Mouse (Mus musculus) midbrain, postnatal 0 days (tissue): ENCODE measurements around the gene Gadd45g. TPM values are rescaled to one million over a fixed set of nuclear protein-coding genes. Genes with fewer than 3 reads are reported as not detected.

ENCODE experiments used
- ATAC-seq: fragments of 200-750 bp; cut with Nextera tagmentation; 2 replicates; pipeline ENCODE4 v1.8.0; 2017; ENCODE audit warnings: moderate number of reproducible peaks, mild to moderate bottlenecking, moderate TSS enrichment, moderate library complexity; ENCODE audit not compliant: low FRiP score
- DNase-seq: peaks from one replicate; pipeline ENCODE4 v3.0.0-alpha.2; 2015; ENCODE audit warnings: low spot score
- H3K27ac ChIP-seq: fragments of 300-500 bp; sonication (generic); 2 replicates; pipeline ENCODE4 v1.5.1; 2014; ENCODE audit warnings: low read depth, mild to moderate bottlenecking, low read length, mixed read lengths
- H3K27me3 ChIP-seq: fragments of 300-500 bp; sonication (generic); 2 replicates; pipeline ENCODE4 v1.6.1; 2014; ENCODE audit warnings: low read length, control low read depth, mixed read lengths; ENCODE audit not compliant: insufficient read depth
- H3K36me3 ChIP-seq: fragments of 300-500 bp; sonication (generic); 2 replicates; pipeline ENCODE4 v1.6.1; 2014; ENCODE audit warnings: low read length, control low read depth, mixed read lengths; ENCODE audit not compliant: insufficient read depth
- H3K4me1 ChIP-seq: fragments of 300-500 bp; sonication (generic); 2 replicates; pipeline ENCODE4 v1.6.1; 2014; ENCODE audit warnings: mild to moderate bottlenecking, control low read depth, antibody characterized with exemption, low read length, mixed read lengths; ENCODE audit not compliant: insufficient read depth
- H3K4me2 ChIP-seq: fragments of 300-500 bp; sonication (generic); 2 replicates; pipeline ENCODE4 v1.6.1; 2014; ENCODE audit warnings: low read depth, mild to moderate bottlenecking, low read length, mixed read lengths; ENCODE audit not compliant: poor library complexity, severe bottlenecking
- H3K4me3 ChIP-seq: fragments of 300-500 bp; sonication (generic); 2 replicates; pipeline ENCODE4 v1.5.1; 2014; ENCODE audit warnings: low read depth, mild to moderate bottlenecking, low read length, moderate library complexity
- H3K9ac ChIP-seq: fragments of 300-500 bp; sonication (generic); replicated peaks from 2 replicates; pipeline ENCODE4 v1.6.1; 2014; ENCODE audit warnings: mild to moderate bottlenecking, low read length, moderate library complexity, mixed read lengths; ENCODE audit not compliant: poor library complexity, severe bottlenecking
- H3K9me3 ChIP-seq: fragments of 300-500 bp; sonication (generic); 2 replicates; pipeline ENCODE4 v1.6.1; 2016; ENCODE audit warnings: low read length, control low read depth
- CTCF ChIP-seq: IDR thresholded peaks from 2 replicates; pipeline ENCODE4 v1.5.1; 2016; ENCODE audit warnings: antibody characterized with exemption, mild to moderate bottlenecking
- WGBS: fragments of 180-500 bp; shearing (Covaris S2); extraction: QIAGEN DNeasy Blood & Tissue Kit; methylation state at CpG from one replicate; pipeline ENCODE4 v1.1.7; 2014; 5-methylcytosine and 5-hydroxymethylcytosine counted together
- polyA plus RNA-seq: library from polyadenylated mRNA; unstranded; fragments of >200 nt; fragmentation: Nextera tagmentation; extraction: Ambion mirVana; gene quantifications from 2 replicates; pipeline ENCODE4 v1.2.1, GENCODE M21; 2015
- total RNA-seq: library from RNA; depleted of rRNA; stranded (reverse); fragments of >200 nt; gene quantifications from 2 replicates; pipeline ENCODE4 v1.2.3, GENCODE M21; 2014

Gadd45g gene
- total and polyA plus RNA-seq, 2 experiments from 2014 or later: 7.3 to 23.3 TPM

DNA sequence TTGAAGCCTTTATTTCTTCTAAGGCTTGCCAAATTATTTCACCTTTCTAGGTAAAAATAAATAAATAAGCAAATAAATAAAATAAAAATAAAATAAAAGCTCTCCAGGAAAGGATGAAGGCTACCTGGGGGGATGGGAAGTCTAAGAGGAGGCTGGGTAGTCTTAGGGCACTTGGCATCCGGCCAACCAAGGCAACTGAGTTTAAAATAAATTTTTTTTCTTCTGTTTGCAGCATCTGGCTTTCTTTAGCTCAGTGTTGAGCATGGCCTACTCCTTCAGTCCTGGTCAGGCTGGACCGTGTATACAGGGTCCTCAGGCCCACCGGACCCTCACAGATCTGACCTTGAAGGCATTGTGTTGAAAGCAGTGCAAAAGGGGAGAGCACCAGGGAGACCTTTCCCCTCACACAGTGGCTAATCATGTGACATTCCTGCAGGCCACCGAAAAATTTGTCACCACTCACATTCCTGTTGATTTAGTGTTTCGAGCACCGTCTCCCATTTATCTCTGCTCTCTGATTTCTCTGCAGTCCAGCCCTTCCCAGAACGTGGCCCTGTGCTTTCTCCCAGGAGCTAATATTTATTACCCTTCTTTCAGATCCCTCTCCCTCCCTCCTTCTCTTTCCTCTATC, 6.2 kb downstream of the Gadd45g start:
- Histone ChIP-seq H3K27ac (no peak overlapping the region), H3K4me2 (no peak overlapping the region), H3K4me1 (peaks cover 16% of the 10 kb centered on the region; the same call in 1 of the 2 replicates), H3K27me3 (no peaks in the 10 kb centered on the region), H3K36me3 (no peaks in the 10 kb centered on the region), H3K9me3 (no peaks in the 10 kb centered on the region), H3K9ac (no peak overlapping the region), H3K4me3 (no peak overlapping the region)
- WGBS: 33% methylated on average over 7 of the region's 7 CpGs
- no peak for TF ChIP-seq CTCF
- no peak for ATAC-seq
- DNase-seq: no peak

GRCm38 (mm10) chr13:51853301-51854243, 7.1 kb downstream of the Gadd45g start:
- no peak overlapping the region for H3K4me2 ChIP-seq
- DNase-seq (no peak), ATAC-seq (peak; percentile 50)
- H3K9ac ChIP-seq: no peak overlapping the region
- H3K9me3 ChIP-seq: no peaks in the 10 kb centered on the region
- H3K36me3 ChIP-seq: no peaks in the 10 kb centered on the region
- no peaks in the 10 kb centered on the region for H3K27me3 ChIP-seq
- H3K4me3 ChIP-seq: no peak overlapping the region
- WGBS: 18% methylated on average over 16 of the region's 16 CpGs
- H3K4me1 ChIP-seq: peaks cover 10% of the 10 kb centered on the region; the same call in 1 of the 2 replicates
- H3K27ac ChIP-seq: no peak overlapping the region; the same call in 1 of the 2 replicates
- TF ChIP-seq CTCF: no peak

- TF ChIP-seq CTCF: no peak
- no peak overlapping the region for H3K27ac ChIP-seq
Measured at GRCm38 (mm10) chr13:51855584-51855983, 9.1 kb downstream of the Gadd45g start.

DNA sequence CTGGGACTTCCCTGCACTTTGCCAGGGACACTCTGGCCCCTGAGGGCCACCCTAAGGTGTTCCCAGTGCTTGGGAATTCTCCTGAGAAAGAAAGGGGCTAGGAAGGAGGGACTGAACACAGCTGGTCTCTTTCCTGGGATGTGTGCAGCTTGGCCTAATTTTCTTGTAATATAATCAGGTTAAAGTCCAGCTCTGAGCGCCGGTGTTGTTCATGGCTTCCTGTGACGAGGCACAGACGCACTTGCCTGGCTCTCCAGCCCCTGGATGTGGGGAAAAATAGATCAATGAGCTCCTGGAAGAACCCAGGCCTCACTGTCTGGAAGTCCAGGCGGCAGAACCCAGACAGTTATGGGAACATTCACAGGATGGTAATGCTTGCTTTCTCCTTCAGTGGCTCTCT, 10.7 kb downstream of the Gadd45g start:
- no peak for ATAC-seq
- no peak for TF ChIP-seq CTCF
- Histone ChIP-seq H3K4me1 (peaks cover 10% of the 10 kb centered on the region; the same call in 1 of the 2 replicates), H3K27me3 (no peaks in the 10 kb centered on the region), H3K36me3 (no peaks in the 10 kb centered on the region), H3K4me3 (no peak overlapping the region), H3K9ac (no peak overlapping the region), H3K27ac (no peak overlapping the region), H3K4me2 (no peak overlapping the region), H3K9me3 (no peaks in the 10 kb centered on the region)
- WGBS: 68% methylated on average over 5 of the region's 5 CpGs
- DNase-seq: no peak

More at GRCm38 (mm10) chr13:51855584-51855983, 9.1 kb downstream of the Gadd45g start:
- WGBS: 85% methylated on average over 5 of the region's 5 CpGs
- DNase-seq: no peak
- peaks cover 10% of the 10 kb centered on the region; the same call in 1 of the 2 replicates for H3K4me1 ChIP-seq
- no peak for ATAC-seq
- no peak overlapping the region for H3K4me3 ChIP-seq
- H3K27me3 ChIP-seq: no peaks in the 10 kb centered on the region
- H3K4me2 ChIP-seq: no peak overlapping the region
- no peak overlapping the region for H3K9ac ChIP-seq
- no peaks in the 10 kb centered on the region for H3K36me3 ChIP-seq
- H3K9me3 ChIP-seq: no peaks in the 10 kb centered on the region

DNA sequence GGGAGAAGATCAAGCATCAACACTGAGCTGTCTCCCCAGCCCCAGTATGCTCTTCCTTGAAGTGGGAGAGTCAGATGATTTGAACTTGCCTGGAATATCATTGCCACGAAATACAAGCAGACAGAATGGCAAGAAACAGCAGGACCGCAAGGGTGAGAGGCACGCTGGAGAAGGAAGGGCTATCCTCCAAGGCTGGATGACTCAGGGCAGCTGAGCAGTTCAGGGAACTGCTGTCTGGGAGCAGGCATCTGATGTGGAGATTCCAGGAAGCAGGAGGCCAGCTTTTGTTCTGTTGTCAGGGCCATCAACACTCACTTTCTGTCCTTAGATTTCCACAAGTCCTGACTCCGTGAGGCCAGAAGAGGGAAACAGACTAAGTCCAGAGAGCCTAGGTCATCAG, 12.0 kb downstream of the Gadd45g start:
- WGBS: 68% methylated on average over 4 of the region's 4 CpGs
- ATAC-seq (no peak), DNase-seq (no peak)

GRCm38 (mm10) chr13:51859174-51859573, 12.7 kb downstream of the Gadd45g start:
- H3K36me3 ChIP-seq: no peaks in the 10 kb centered on the region
- 88% methylated on average over 8 of the region's 8 CpGs for WGBS
- H3K27me3 ChIP-seq: no peaks in the 10 kb centered on the region
- no peak overlapping the region for H3K9ac ChIP-seq
- ATAC-seq (no peak), DNase-seq (no peak)
- TF ChIP-seq CTCF: no peak
- no peaks in the 10 kb centered on the region for H3K4me1 ChIP-seq
- no peak overlapping the region for H3K4me2 ChIP-seq
- H3K9me3 ChIP-seq: no peaks in the 10 kb centered on the region
- no peak overlapping the region for H3K27ac ChIP-seq
- no peak overlapping the region for H3K4me3 ChIP-seq

More for the DNA sequence above, 12.0 kb downstream of the Gadd45g start:
- no peak overlapping the region for H3K4me3 ChIP-seq
- no peak for TF ChIP-seq CTCF
- H3K9me3 ChIP-seq: no peaks in the 10 kb centered on the region
- H3K27ac ChIP-seq: no peak overlapping the region
- H3K27me3 ChIP-seq: no peaks in the 10 kb centered on the region
- no peak overlapping the region for H3K9ac ChIP-seq
- H3K4me1 ChIP-seq: peaks cover 4% of the 10 kb centered on the region; the same call in 1 of the 2 replicates
- no peaks in the 10 kb centered on the region for H3K36me3 ChIP-seq
- H3K4me2 ChIP-seq: no peak overlapping the region
